Mouse (Mus musculus) liver, adult 2 months (tissue): ENCODE measurements at regions not wholly inside any gene's neighbourhood (a gene's known extent, or its start where the extent isn't known, plus 50 kb on each side); places are given as distances from the start of the nearest gene placed in this dataset.

Experiments used
- CTCF ChIP-seq: fragments of 200-500 bp; IDR thresholded peaks from 2 replicates; pipeline ENCODE4 v1.5.1; 2011; ENCODE audit warnings: low read depth, low read length, control low read depth
- POLR2A ChIP-seq: fragments of 200-500 bp; IDR thresholded peaks from 2 replicates; pipeline ENCODE4 v1.6.1; 2011; ENCODE audit warnings: low read length, control low read depth; ENCODE audit not compliant: insufficient read depth; ENCODE audit errors: extremely low read depth

DNA sequence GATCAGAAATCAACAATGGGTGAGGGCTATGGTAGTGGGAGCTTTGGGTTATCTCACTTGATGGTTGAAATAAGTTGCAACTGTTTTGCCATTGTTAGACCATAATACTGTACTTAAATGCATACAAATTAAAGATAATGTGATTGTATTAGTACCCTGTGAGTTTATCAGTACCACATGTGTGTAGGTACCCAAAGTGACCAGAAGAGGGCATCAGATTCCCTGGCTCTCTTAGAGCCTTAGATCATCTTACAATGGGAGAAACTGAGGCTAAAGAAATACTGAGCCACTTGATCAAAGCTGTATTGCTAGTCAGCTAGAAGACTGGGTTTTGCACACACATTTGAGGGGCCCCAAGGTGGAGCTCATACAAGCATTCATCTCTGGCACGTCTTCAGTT, 155.5 kb downstream of the Fgf9 start:
- TF ChIP-seq CTCF (no peak), POLR2A (no peak)
